Mouse (Mus musculus) layer of hippocampus, postnatal 36 days (tissue): ENCODE results near the gene Iqca. TPM values are rescaled to one million over a fixed set of nuclear protein-coding genes. Genes with fewer than 3 reads are reported as not detected.

Source experiments
- DNase-seq, 2 experiments: peaks; one replicate each; pipeline ENCODE4 v3.0.0; 2022
- total RNA-seq, 2 experiments: library from RNA; stranded (reverse); gene quantifications; 2 replicates each; pipeline ENCODE4 v1.2.3; 2021

Gene Iqca
- total RNA-seq, 2 experiments from 2014 or later = 0.63 to 1.3 TPM

DNA sequence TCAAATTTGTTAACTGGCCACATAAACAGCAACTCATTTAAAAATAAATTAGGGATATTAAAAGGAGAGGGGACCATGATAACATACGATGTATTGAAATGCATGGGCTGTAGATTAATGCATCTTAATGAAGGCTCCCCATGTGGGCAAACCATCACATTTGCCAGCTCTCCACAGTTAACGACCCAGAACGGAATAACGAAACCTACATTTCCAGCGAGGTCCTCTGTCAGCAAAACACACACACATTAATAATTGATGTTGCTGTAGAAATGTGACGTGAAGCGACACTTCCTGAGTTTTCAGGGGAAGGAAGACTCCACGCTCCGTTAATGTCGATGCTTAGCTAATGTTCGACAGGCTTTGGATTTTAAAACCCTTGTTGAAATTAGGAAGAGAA lies 20.8 kb downstream of the Iqca start:
- DNase-seq = no peak

DNA sequence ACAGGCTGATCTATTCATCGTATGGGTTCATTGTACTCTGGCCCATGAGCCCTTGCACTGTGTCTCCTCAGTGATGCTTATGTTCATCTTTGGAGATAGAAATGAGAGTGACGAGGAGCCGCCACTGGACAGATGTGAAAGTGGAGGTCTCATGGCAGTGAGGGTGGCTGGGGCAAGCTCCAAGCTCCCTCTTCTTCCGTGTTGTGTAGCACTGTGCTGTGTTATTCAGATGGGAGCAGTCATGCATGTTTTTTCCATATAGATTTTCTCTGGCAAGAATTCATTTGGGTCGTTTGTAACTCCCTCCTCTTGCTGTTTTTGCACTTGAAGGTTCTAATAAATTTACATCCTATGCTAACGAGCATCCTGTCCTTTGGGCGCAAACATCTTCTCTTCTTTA lies 21.2 kb downstream of the Iqca start:
- no peak for DNase-seq

DNA sequence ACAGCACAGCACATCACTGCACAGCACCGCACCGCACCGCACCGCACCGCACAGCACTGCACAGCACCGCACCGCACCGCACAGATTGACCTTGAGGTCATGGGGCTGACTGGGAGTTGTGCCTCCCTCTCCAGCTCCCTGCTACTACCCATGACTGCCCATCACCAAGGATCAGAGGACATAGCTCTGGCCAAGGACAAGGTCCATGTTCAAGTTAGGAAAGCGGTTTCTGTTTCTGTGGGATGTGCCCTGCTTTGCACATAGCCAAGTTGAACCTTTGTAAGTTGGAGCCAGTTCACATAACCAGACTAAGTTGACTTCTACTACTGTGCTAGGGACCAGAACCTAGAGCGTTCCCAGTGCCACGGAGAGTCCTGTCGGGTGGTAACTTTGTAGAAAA lies 28.6 kb downstream of the Iqca start:
- no peak for DNase-seq

DNA sequence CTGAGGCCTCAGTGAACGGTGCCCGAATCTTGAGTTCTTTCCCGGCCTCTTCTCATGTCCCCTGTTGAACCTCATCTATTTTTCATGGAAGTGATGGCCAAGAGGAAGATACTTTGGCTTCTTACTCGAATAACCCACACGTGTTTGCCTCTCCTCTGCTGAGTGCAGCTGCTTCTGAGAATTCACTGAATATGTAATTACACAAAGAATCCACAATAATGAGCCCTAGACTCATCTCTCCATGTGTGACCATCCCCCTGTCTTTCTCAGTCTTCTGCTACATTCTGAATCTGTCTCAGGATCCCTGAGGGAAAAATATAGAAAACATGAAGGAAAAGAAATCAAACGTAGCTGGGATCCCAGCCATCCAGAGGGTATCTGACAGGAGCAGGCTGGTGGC lies 32.5 kb downstream of the Iqca start:
- no peak for DNase-seq

DNA sequence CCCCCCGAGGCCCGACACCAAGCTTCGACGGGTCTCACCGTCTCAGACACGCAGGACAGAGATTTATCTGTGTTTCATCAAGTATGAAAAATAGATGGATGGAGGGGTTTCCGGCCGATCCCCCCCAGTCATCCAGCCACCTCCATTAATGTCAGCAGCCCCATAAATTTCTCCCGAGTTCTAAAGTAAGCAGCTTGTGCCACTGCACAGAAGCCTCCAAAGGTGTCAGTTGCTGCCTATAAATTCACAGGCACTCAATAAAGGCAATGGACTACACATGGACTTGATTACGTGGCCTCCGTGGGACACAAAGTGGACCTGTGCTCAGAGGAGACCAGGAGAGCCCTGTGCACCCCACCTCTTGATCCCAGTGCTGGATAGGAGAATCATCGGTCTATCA lies 34.0 kb downstream of the Iqca start:
- DNase-seq = no peak

DNA sequence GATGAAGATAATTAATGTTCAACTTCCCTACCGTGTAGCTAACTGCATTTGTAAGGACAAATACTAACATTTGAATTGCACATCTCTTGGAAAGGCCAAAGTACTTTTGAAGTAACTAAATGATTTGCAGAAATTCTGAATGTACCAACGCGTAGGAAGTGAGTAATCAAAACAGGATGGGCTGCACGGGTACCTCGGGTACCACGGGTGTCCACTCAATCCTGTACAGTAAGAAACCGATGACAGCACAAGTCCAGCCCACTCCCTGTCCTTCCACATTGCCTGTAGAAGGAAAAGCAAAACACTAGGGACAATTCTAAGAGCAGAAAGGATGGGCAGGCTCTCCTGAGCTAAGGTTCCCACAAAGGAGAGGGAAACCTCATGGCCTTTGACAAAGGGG lies 36.0 kb downstream of the Iqca start:
- no peak for DNase-seq

DNA sequence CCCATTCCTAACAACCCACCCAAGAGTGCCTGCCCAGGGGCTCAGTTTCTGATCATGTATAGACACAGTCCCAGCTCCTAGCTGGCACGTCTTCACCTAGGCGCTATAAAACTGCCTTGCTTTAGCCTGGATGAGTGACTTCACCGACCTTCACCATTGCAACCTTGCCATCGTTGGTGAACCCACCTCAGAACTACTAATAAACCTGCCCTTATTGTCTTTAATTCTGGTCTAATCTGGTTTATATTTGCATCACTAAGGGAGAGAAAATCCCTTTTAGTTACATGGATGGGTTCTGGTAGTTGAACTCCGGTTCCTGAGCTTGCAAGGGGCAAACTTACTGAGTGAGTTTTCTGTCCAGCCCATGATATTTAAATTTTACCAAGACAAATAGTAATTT lies 38.6 kb downstream of the Iqca start:
- DNase-seq = no peak

DNA sequence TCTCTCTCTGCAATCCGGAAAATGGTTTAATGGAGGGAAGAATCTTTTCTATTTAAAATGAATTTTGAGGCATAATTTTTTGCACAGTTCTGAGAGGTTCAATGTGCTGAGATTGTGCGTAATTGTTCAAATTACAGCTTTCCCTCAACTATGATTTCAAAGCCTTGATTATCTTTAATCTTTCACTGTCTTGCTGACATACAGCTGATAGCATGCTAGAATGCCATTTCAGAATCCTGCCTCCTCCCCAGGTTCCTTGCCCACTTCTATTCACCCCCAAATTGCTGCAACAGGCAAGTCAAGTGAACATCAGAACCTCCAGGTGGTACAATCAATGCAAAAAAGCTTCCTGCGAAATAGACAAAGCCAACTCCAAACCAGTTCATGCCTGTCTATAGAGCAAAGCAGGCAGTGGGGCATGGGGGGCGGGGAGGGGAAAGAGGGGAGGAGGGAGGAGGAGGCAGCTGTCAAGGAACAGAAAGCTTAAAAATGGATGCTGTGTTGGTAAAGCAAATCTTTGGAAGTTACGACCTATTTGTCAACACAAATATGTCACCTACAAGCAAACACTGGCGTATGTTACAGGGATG lies 39.5 kb downstream of the Iqca start:
- no peak for DNase-seq

DNA sequence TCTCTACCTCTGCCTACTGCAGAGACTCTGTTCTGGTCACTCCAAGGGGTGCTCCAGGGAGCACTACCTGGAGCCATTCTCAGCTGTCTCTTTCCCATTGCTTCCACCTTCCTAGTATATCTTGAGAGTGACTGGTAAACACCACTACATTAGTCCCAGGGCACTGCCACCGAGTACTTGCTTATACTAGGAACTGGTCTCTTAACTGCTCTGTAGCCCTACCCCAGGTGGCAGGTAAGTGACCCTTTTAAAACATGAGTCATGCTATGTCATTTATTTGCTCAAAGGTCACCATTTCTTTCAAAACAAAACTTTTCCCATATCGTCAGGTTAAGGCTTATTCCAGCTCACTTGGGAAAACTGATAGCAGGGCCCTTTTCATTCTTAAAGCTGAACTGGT lies 40.5 kb downstream of the Iqca start:
- DNase-seq = no peak

DNA sequence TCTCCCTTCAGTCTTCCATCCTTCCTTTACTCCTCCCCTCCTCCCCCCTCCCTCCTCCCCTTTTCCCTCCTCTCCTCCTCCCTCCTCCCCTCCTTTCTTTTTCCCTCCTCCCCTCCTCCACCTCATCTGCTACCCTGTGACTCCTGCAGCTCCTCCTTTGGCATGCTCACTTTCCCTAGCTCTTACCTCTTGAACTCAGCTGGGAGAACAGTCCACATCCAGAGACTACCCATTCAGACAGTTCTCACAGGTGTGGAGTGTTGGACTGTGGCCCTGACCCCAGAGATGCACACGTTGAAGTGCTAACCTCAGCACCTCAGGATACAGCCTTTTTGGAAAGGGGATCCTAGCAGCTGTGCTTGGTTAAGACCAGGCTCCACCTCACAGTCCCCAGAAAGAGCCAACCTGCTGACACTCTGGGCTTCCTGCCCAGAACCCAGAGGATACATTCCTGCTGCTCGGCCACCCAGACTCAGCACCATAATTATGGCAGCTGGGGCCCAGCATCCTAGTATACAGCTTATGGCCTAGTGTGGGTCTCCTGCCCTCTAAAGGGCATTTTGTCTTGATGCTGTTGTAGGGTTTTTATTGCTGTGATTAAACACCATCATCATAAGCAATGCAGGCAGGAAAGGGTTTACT lies 41.9 kb downstream of the Iqca start:
- DNase-seq = no peak

DNA sequence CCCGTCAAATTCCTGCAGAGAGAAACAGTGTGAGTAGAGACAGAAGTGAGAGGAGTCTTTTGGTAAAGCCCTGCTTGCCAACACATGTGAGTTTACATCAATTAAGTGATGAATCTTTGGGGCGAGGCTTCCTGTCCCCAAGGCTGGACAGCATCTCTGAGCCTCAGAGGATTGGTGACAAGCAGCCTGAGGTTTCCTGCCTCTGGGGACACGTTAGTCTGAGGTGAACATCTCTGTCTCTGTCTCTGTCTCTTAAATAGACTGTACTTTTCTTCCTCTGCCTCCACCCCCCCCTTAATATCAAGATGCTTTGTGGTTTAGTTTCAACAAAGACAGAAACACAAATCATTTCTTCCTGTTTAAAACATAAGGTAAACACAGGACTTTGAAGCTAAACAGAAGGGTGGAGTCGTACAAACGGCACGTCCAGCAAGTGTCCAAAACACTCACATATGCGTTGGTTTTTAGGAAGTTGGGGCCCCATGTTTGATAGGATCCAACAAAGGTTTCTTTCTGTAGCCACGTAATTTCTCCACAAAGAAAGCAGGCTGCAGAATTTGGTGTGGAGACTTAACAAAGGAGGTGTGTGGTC lies 49.2 kb downstream of the Iqca start:
- no peak for DNase-seq

DNA sequence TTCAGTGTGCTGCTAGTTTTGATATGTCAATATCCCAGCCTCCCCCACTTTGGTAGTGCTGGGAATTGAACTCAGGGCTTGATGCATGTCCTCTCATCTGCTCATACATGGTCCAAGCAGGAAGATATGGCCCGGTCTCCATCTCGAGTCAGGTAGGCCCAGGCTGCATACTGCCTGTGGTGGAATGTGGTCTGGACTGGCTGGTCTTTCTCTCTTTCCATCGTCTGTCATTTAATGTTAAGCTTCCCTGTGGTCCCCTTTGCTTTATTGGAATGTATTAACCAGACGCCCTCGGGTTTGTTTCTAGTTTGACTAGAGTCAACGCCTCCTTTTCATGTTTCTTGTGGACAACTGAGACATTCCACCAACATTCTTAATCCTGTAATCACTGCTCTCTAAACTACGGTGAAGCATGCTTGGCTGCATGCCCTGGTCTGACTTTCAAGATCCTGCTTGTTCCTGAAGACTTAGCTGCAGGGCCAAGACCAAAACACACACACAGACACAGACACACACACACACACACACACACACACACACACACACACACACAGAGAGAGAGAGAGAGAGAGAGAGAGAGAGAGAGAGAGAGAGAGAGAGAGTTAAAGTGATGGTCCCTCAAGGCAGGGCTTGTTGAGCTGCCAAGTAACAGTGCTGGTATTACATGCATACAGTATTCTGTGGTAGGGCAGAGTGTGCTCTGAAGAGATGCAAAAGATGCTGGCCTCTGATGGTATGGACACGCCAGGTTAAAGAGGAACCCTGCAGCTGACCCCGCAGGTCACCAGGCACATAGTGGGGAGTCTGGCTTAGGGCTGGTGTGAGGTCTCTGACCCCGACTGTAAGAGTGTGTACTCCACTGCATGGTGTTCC lies 52.6 kb downstream of the Iqca start:
- DNase-seq = no peak

DNA sequence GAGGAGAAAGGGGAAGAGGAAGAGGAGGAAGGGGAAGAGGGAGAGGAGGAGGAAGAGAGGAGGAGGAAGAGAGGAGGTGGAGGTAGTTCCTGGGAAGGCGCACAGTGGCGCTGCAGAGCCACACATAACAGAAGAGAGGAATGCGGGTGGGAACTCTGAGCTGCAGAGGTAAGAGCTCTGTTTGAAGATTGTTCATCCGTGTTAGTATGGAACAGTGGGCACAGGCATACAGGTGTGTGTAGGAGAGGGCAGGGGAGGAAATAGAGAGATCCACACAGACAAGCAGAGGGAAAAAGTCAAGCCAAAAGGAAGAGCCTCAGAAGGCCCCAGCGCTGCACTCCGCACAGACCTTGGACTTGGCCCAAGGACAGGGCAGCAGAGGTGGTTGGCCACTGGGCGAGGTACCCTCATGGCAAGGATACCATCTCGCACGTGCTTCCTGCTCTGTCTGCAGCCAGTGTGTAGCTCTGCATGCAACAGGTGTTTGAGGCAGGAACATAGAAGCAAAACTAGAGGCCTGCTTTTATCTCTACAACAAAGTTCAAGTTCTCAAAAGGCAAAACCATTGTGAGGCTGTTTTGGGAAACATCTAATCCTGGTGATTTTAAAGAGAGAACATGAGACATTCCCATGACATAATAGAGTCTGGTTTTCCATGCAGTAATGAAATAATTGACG lies 60.2 kb downstream of the Iqca start:
- no peak for DNase-seq

DNA sequence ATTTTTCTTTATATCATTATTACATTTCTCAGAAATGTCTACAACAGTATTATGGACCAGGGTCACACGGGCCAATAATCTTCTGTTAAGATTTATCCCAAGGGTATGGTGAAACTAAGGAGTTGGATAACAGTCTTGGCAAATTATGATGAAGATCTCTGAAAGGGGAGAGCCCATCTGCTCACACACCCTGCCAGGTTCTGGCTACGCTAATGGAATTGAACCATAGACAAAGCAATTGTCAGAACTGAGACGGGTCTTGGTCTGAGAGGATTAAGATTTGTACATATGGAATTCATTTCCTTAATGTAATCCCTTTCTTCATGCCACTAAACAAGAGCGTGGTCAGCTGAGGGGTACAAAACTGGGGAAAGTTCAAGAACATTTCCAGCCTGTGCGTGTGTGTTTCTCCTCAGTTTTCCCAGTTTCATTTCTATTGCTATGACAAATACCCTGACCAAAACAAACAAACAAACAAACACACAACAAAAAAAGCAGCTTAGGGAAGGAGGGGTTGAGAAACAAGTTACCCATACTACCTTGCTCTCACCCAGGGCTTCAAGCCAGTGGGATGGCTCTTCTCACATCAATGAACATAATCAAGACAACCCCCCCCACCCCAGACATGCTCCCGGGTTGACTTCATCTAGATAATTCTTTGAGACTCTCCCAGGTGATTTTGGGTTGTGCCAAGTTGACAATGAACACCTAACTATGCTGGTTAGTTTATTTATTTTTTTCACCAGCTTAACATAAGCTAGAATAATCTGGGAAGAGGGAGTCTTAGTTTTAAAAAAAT lies 64.8 kb downstream of the Iqca start:
- no peak for DNase-seq

DNA sequence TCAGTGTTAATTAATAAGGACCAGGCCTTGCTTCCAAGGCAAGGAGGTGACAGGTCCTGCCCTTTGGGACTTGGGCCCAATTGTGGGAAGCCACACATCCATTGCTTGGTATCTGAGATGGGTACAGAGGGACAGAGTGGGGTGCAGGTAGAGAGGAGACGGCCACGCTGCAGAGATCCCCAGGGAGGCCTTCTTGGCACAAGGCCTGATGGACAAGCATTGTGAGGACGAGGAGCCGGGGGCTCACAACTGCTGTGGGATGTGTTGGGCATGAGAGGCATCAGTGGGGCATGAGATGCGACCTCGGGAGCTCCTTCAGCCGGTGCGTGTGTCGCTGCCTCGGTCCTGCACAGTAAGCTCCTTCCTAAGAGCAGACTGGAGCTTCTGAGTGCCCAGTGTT lies 66.7 kb downstream of the Iqca start:
- DNase-seq = no peak

DNA sequence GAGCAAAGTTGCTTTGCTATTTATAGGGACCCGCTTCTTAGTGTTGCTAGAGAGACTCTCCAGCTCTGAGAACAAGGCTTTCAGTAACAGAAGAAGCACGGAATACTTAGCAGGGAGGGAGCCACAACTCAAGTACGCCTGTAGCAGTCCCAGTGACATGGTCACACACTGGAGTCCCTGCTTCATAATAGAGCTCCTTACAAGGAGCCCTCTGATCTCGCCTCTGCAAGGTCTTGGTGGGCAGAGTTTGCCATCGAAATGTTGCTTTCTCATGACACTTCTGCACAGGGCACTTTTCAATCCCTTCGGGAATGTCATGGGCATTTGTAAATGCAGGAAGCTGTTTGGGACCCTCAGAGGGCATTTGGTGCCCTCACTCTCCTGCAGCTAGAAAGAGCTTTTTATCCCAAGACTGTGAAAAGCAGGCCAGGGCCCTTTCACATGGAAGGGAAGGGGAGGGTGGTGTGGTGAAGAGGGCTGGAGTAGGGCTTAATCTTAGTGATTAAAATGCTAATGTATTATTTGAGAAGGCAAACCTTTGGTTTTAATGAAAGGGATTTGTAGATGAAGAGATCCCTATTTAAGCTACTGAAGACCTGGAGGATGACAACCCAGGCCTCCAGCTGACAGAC lies 67.6 kb downstream of the Iqca start:
- no peak for DNase-seq

DNA sequence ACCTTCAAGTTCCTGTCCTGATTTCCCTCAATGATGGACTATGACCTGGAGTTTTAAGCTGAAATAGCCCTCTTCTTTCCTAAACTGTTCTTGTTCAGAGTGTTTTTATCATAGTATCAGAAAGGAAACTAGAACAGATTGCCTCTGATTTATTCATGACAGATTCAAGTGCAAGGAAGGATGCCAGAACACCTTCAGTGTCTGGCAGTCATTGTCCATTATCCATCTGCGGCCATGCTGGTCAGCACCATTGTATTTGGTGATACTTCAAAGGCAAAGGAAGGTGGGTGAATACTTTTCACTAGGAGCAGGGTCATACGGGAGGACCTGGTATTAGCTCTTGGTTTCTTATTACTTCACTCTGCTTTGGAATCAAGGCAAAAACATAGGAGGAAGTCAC lies 76.9 kb downstream of the Iqca start:
- DNase-seq = no peak

DNA sequence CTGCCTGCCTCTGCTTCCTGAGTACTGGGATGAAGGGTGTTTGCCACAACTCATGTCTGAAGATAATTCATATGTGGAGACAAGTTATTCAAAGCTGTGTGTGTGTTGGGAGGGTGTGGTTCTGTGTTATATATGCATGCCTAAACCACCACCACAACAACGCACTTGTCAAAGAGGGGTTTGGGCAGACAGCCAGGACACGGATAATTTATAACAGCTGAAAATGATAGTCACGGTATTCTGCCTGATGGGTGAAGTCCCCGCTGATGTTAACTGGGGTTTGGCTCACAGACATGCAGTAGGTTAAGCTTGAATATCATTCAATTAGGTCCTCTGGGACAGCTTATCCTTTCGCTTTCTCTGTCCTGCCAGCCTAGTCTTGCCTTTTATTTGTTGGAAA lies 78.4 kb downstream of the Iqca start:
- DNase-seq = no peak

DNA sequence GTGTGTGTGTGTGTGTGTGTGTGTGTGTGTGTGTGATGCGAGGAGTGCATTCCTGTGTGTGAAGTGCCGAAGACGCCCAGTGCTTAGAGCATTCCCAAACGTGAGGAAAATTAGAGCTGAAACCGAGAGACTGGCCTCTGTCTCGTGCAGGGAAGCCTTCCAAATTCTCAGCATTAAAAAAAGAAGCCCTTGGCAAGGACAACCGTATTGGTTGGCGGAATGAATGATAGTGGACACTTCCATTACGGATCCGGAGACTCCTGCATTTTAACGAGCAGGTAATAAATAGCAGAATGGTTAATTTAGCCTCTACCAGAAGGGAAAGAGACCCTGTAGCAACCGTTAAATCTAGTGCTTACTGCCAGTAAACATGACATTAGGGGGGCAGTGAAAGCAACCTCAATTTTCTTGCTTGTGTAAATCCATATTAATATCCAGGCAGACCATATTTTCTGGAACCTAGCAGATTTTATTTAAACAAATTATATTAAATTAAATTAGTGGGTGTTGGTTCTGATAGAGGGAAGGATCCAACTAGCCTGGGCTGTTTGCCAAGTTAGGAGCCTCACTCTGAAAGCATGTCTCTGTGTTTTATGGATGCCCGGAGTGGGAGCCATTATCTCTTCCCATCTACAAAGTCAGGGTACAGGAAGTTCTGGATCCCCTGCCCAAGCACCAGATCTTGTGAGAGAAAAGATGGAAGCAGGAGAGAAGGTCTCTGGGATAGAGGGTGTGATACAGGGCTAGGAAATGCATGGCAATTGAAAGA lies 81.2 kb downstream of the Iqca start:
- DNase-seq = no peak

DNA sequence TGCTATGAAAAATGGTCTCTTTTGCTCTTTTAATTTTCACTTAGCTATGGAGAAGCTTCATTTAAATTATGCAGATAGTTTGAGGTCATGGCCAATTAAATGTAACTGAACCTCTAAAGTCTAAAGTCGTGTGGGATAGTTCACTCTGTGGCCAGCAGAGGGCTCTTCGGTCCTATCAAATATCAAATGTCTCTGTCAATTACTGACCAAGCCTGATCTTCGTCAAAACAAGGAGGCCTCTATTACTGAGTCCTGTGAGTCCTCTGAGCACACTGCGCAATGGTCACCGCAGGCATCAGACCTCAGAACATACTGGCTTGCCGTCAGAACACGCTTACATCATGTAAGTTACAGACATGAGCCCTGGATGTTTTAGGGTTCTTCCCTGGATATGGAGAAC lies 92.6 kb downstream of the Iqca start:
- DNase-seq = peak; percentile 45 to 50

DNA sequence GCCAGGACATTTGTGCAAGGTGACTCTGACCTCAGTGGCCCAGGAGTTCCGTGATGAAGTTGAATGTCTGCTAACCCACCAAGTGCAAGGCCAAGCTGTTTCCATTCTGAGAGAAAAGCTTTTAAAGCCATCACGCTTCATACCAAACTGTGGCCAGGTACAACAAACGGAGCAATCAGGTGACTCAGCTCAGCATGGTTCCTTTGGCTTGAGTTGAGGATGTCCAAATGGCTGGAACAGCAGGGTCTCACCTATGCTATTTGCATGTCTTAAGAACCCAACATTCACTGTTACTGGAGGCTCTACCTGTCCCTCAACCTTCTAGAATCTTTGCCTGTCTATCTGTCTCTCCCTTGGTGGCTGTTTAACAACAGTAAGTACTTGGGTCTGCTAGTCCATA lies 93.1 kb downstream of the Iqca start:
- no peak for DNase-seq
